Comparison of ENCODE assay signal across 7 mouse cellular contexts in genomic region chr3:96629729-96630600, GRCm38 (mm10). TPM values are rescaled to one million over a fixed set of nuclear protein-coding genes. Genes with fewer than 3 reads are reported as not detected.
DNase-seq lines count a peak whose midpoint lies in the region; ATAC-seq lines count a peak whose summit lies in the region.

TSS of gene Rbm8a (plus strand) at chr3:96629933.

- peak within 1 kb of the TSS; percentile 8; the same call in 1 of the 2 replicates for H3K27ac ChIP-seq in embryonic facial prominence, embryonic 11.5 days (replicated peaks; ENCODE audit: low read depth, low read length)
- peak within 1 kb of the TSS; percentile 94 for H3K27ac ChIP-seq in limb, embryonic 10.5 days
- H3K27ac ChIP-seq in midbrain, embryonic 13.5 days = peak within 1 kb of the TSS; percentile 79

- ATAC-seq in embryonic facial prominence, embryonic 11.5 days (replicated peaks; ENCODE audit: insufficient number of reproducible peaks, low FRiP score, low TSS enrichment, low read depth) = peak; percentile 92
- ATAC-seq in granulocyte monocyte progenitor cell, adult 5-6 weeks (replicated peaks; ENCODE audit: poor library complexity, severe bottlenecking) = peak; percentile 99
- ATAC-seq in midbrain, embryonic 13.5 days = peak; percentile 96

- H3K9me3 ChIP-seq in embryonic facial prominence, embryonic 11.5 days (replicated peaks; ENCODE audit: control insufficient read depth, low read length) = no peaks in the 10 kb centered on the region
- no peaks in the 10 kb centered on the region for H3K9me3 ChIP-seq in limb, embryonic 10.5 days (replicated peaks)
- H3K9me3 ChIP-seq in midbrain, embryonic 13.5 days = no peaks in the 10 kb centered on the region

- H3K27me3 ChIP-seq in embryonic facial prominence, embryonic 11.5 days (ENCODE audit: control insufficient read depth, insufficient read depth, low read length) = no peaks in the 10 kb centered on the region
- H3K27me3 ChIP-seq in limb, embryonic 10.5 days (ENCODE audit: low read depth, poor library complexity, severe bottlenecking) = no peaks in the 10 kb centered on the region
- no peaks in the 10 kb centered on the region for H3K27me3 ChIP-seq in midbrain, embryonic 13.5 days

- H3K4me1 ChIP-seq in embryonic facial prominence, embryonic 11.5 days (ENCODE audit: control insufficient read depth, insufficient read depth, low read length) = no peaks in the 10 kb centered on the region
- H3K4me1 ChIP-seq in limb, embryonic 10.5 days = peaks cover 13% of the 10 kb centered on the region
- peaks cover 23% of the 10 kb centered on the region for H3K4me1 ChIP-seq in midbrain, embryonic 13.5 days (replicated peaks)

- H3K4me2 ChIP-seq in embryonic facial prominence, embryonic 11.5 days (ENCODE audit: low read depth, low read length) = peak within 1 kb of the TSS; percentile 71
- peak within 1 kb of the TSS; percentile 89 for H3K4me2 ChIP-seq in midbrain, embryonic 13.5 days (replicated peaks)

- DNase-seq in adrenal gland, postnatal 14 days = peak; percentile 97
- peak; percentile 100 for DNase-seq in embryonic facial prominence, embryonic 11.5 days (ENCODE audit: low spot score)
- DNase-seq in kidney, adult 11 months = peak; percentile 95
- DNase-seq in limb, embryonic 10.5 days (ENCODE audit: low spot score) = peak; percentile 95
- DNase-seq in spleen, adult 12 weeks (ENCODE audit: low spot score) = peak; percentile 88

- WGBS in embryonic facial prominence, embryonic 11.5 days = 1% methylated on average over 48 of the region's 48 CpGs
- WGBS in limb, embryonic 10.5 days = under 1% methylated on average over 48 of the region's 48 CpGs
- 2% methylated on average over 48 of the region's 48 CpGs for WGBS in midbrain, embryonic 13.5 days

- H3K9ac ChIP-seq in embryonic facial prominence, embryonic 11.5 days (replicated peaks; ENCODE audit: low read length) = peak within 1 kb of the TSS; percentile 71
- H3K9ac ChIP-seq in midbrain, embryonic 13.5 days (replicated peaks) = peak within 1 kb of the TSS; percentile 78

- H3K4me3 ChIP-seq in embryonic facial prominence, embryonic 11.5 days (ENCODE audit: low read depth, low read length) = peak within 1 kb of the TSS; percentile 68
- peak within 1 kb of the TSS; percentile 61 for H3K4me3 ChIP-seq in limb, embryonic 10.5 days
- H3K4me3 ChIP-seq in midbrain, embryonic 13.5 days (replicated peaks) = peak within 1 kb of the TSS; percentile 76

- no peaks in the 10 kb centered on the region for H3K36me3 ChIP-seq in embryonic facial prominence, embryonic 11.5 days (replicated peaks; ENCODE audit: control insufficient read depth, insufficient read depth, low read depth, low read length)
- peaks cover 60% of the 10 kb centered on the region for H3K36me3 ChIP-seq in limb, embryonic 10.5 days
- H3K36me3 ChIP-seq in midbrain, embryonic 13.5 days = peaks cover 33% of the 10 kb centered on the region

RNA-seq across cellular contexts. Expression of gene Rbm8a, which starts in this region (rescaled TPM):
- total RNA-seq in adrenal gland, postnatal 14 days (2021) = 95.0 and 98.6 TPM in 2 replicates
- 195 and 196 TPM in 2 replicates for polyA plus RNA-seq in embryonic facial prominence, embryonic 11.5 days (2014; fragmentation: Nextera tagmentation; extraction: Ambion mirVana)
- 112 and 120 TPM in 2 replicates for total RNA-seq in granulocyte monocyte progenitor cell, adult 5-6 weeks (2014; fragmentation: Nextera tagmentation)
- 64.5 and 64.7 TPM in 2 replicates for total RNA-seq in granulocyte monocyte progenitor cell, adult 5-6 weeks (2017)
- polyA plus RNA-seq in limb, embryonic 10.5 days (2016; fragmentation: Nextera tagmentation; extraction: Ambion mirVana) = 224 and 228 TPM in 2 replicates
- 147 TPM in 2 replicates for polyA plus RNA-seq in midbrain, embryonic 13.5 days (2015; fragmentation: Nextera tagmentation; extraction: Ambion mirVana)

Comparison
In these comparisons a context has a peak if more than half of its experiments do, and no peak if none do; other contexts are left out.
1. Peak in every context shown above with its lines: DNase-seq, ATAC-seq, H3K4me3 ChIP-seq and H3K27ac ChIP-seq.
2. H3K27ac ChIP-seq: peak in every context shown above with its lines; median percentile 94 in limb, embryonic 10.5 days; 79 in midbrain, embryonic 13.5 days; 8 in embryonic facial prominence, embryonic 11.5 days.